Mouse (Mus musculus) right cerebral cortex, postnatal 36 days (tissue): Measurements from ENCODE around the gene Cab39l.

Experiments
- DNase-seq, 2 experiments: peaks; one replicate each; pipeline ENCODE4 v3.0.0; 2022; ENCODE audit warnings: low spot score in 2 of 2, mixed read lengths in 1 of 2

The Cab39l gene

GRCm38 (mm10) chr14:59506139-59506538, 65.4 kb downstream of the Cab39l start:
- DNase-seq = no peak

GRCm38 (mm10) chr14:59513922-59514444, 73.2 kb downstream of the Cab39l start:
- DNase-seq = no peak

GRCm38 (mm10) chr14:59525843-59526242, 85.1 kb downstream of the Cab39l start:
- no peak for DNase-seq

GRCm38 (mm10) chr14:59530801-59531200, 90.0 kb downstream of the Cab39l start:
- no peak for DNase-seq

- no peak for DNase-seq
Measured at GRCm38 (mm10) chr14:59532986-59533385, 92.2 kb downstream of the Cab39l start.

GRCm38 (mm10) chr14:59533908-59534307, 93.1 kb downstream of the Cab39l start:
- DNase-seq = no peak

- DNase-seq = no peak
Measured at GRCm38 (mm10) chr14:59537829-59538432, 97.2 kb downstream of the Cab39l start.

- DNase-seq = no peak
Measured at GRCm38 (mm10) chr14:59540230-59540629, 99.5 kb downstream of the Cab39l start.

- DNase-seq = no peak
Measured at GRCm38 (mm10) chr14:59540761-59541160, 100.0 kb downstream of the Cab39l start.

- no peak for DNase-seq
Measured at GRCm38 (mm10) chr14:59543158-59543826, 102.5 kb downstream of the Cab39l start.

- no peak for DNase-seq
Measured at GRCm38 (mm10) chr14:59543956-59544355, 103.2 kb downstream of the Cab39l start.

GRCm38 (mm10) chr14:59546162-59546880, 105.5 kb downstream of the Cab39l start:
- DNase-seq = no peak

GRCm38 (mm10) chr14:59547530-59547929, 106.8 kb downstream of the Cab39l start:
- no peak for DNase-seq

GRCm38 (mm10) chr14:59548532-59548931, 107.8 kb downstream of the Cab39l start:
- DNase-seq = no peak

GRCm38 (mm10) chr14:59549106-59549505, 108.3 kb downstream of the Cab39l start:
- DNase-seq = peak in 1 of 2 experiments; percentile 22

- DNase-seq = no peak
Measured at GRCm38 (mm10) chr14:59550841-59551240, 110.1 kb downstream of the Cab39l start.

GRCm38 (mm10) chr14:59551956-59552355, 111.2 kb downstream of the Cab39l start:
- DNase-seq = no peak

- DNase-seq = no peak
Measured at GRCm38 (mm10) chr14:59554025-59554424, 113.3 kb downstream of the Cab39l start.

- DNase-seq = no peak
Measured at GRCm38 (mm10) chr14:59555018-59555417, 114.2 kb downstream of the Cab39l start.

GRCm38 (mm10) chr14:59555928-59556531, 115.3 kb downstream of the Cab39l start:
- peak; percentile 30 to 48 for DNase-seq

GRCm38 (mm10) chr14:59557071-59557470, 116.3 kb downstream of the Cab39l start:
- no peak for DNase-seq

- DNase-seq = no peak
Measured at GRCm38 (mm10) chr14:59557886-59558285, 117.1 kb downstream of the Cab39l start.
